In genomic region chr6:95163965-95164364, GRCm38 (mm10) we compare ENCODE assay signal across 15 mouse cellular contexts.
"Had no signal": no experiment of that assay in that cellular context is flagged by ENCODE, and none has a peak within 500 bp of the region (broad histone marks: within the 10 kb centered on the region; RNA-seq: fewer than 3 reads in every experiment).

No protein-coding gene starts in this region.

- H3K36me3 ChIP-seq: intestine, embryonic 15.5 days; kidney, embryonic 15.5 days; limb, embryonic 15.5 days; liver, embryonic 13.5 days; midbrain, embryonic 12.5 days; neural tube, embryonic 13.5 days had no signal

- H3K9ac ChIP-seq: intestine, embryonic 15.5 days; kidney, embryonic 15.5 days; limb, embryonic 15.5 days; liver, embryonic 13.5 days; midbrain, embryonic 12.5 days; neural tube, embryonic 13.5 days had no signal

- H3K27ac ChIP-seq: intestine, embryonic 15.5 days; kidney, embryonic 15.5 days; limb, embryonic 15.5 days; liver, embryonic 13.5 days; midbrain, embryonic 12.5 days; neural tube, embryonic 13.5 days had no signal

- DNase-seq: kidney, adult 18-20 months; kidney, postnatal 25 days; layer of hippocampus, adult 9-11 months; layer of hippocampus, postnatal 36 days; liver, embryonic 13.5 days; retina, postnatal 1 day; right cerebral cortex, postnatal 4 days; spleen, adult 18-20 months; thymus, postnatal 4 days had no signal

- H3K9me3 ChIP-seq: intestine, embryonic 15.5 days; kidney, embryonic 15.5 days; limb, embryonic 15.5 days; liver, embryonic 13.5 days; midbrain, embryonic 12.5 days; neural tube, embryonic 13.5 days had no signal

- H3K4me3 ChIP-seq: intestine, embryonic 15.5 days; kidney, embryonic 15.5 days; limb, embryonic 15.5 days; liver, embryonic 13.5 days; midbrain, embryonic 12.5 days; neural tube, embryonic 13.5 days had no signal

- H3K27me3 ChIP-seq: intestine, embryonic 15.5 days; kidney, embryonic 15.5 days; limb, embryonic 15.5 days; liver, embryonic 13.5 days; neural tube, embryonic 13.5 days had no signal

- H3K4me2 ChIP-seq: intestine, embryonic 15.5 days; kidney, embryonic 15.5 days; limb, embryonic 15.5 days; liver, embryonic 13.5 days; midbrain, embryonic 12.5 days; neural tube, embryonic 13.5 days had no signal

- H3K4me1 ChIP-seq: intestine, embryonic 15.5 days; limb, embryonic 15.5 days; liver, embryonic 13.5 days had no signal

- ATAC-seq: intestine, embryonic 15.5 days; midbrain, embryonic 16.5 days had no signal
